Comparison of ENCODE assay signal across 10 mouse cellular contexts in genomic region chr9:64612984-64613649, GRCm38 (mm10).
A peak's percentile ranks its signal among the peaks of the same experiment; 100 is the strongest.
DNase-seq lines count a peak whose midpoint lies in the region; ATAC-seq and TF ChIP-seq lines count a peak whose summit lies in the region.
"Had no signal": no experiment of that assay in that cellular context is flagged by ENCODE, and none has a peak within 500 bp of the region (broad histone marks: within the 10 kb centered on the region; RNA-seq: fewer than 3 reads in every experiment).

No protein-coding gene starts in this region.

- no peak overlapping the region for H3K4me3 ChIP-seq in gastrocnemius, adult 2 months
- H3K4me3 ChIP-seq in midbrain, embryonic 16.5 days (ENCODE audit: low read depth, low read length) = no peak overlapping the region
- H3K4me3 ChIP-seq: heart, embryonic 15.5 days; liver, embryonic 15.5 days had no signal

- no peaks in the 10 kb centered on the region for H3K36me3 ChIP-seq in midbrain, embryonic 16.5 days (ENCODE audit: control insufficient read depth, insufficient read depth, low read length)
- H3K36me3 ChIP-seq: heart, embryonic 15.5 days; liver, embryonic 15.5 days had no signal

- no peak overlapping the region for H3K9ac ChIP-seq in midbrain, embryonic 16.5 days (ENCODE audit: low read depth, low read length)
- H3K9ac ChIP-seq: heart, embryonic 15.5 days; liver, embryonic 15.5 days had no signal

- 0 out of 2 replicates have a peak, but pooled peaks have one; percentile 8 for ATAC-seq in midbrain, embryonic 16.5 days

- H3K27ac ChIP-seq in gastrocnemius, adult 2 months = no peak overlapping the region
- H3K27ac ChIP-seq in midbrain, embryonic 16.5 days (ENCODE audit: low read length) = peak overlapping the region; percentile 82
- H3K27ac ChIP-seq: heart, embryonic 15.5 days; liver, embryonic 15.5 days had no signal

- H3K9me3 ChIP-seq in midbrain, embryonic 16.5 days (replicated peaks; ENCODE audit: control insufficient read depth, low read length, poor library complexity, severe bottlenecking) = no peaks in the 10 kb centered on the region
- H3K9me3 ChIP-seq: heart, embryonic 15.5 days; liver, embryonic 15.5 days had no signal

- no peaks in the 10 kb centered on the region for H3K27me3 ChIP-seq in midbrain, embryonic 16.5 days (ENCODE audit: control insufficient read depth, insufficient read depth, low read depth, low read length)

- WGBS in midbrain, embryonic 16.5 days = 39% methylated on average over 7 of the region's 7 CpGs

- H3K4me2 ChIP-seq in midbrain, embryonic 16.5 days (ENCODE audit: low read length) = peak overlapping the region; percentile 33; the same call in 1 of the 2 replicates
- H3K4me2 ChIP-seq: heart, embryonic 15.5 days; liver, embryonic 15.5 days had no signal

- TF ChIP-seq CTCF in gastrocnemius, adult 2 months (IDR thresholded peaks at IDR 0.05) = peak; percentile 46

- no peak for DNase-seq in gastrocnemius, adult 2 months
- no peak for DNase-seq in gastrocnemius, postnatal 4 days (ENCODE audit: low spot score in 2 of 2)
- DNase-seq in lung, postnatal 36 days = peak; percentile 26
- no peak for DNase-seq in lung, postnatal 4 days
- DNase-seq in WW6 (ENCODE audit: low read depth, low spot score) = peak; percentile 18
- no peak for DNase-seq in ovary, adult 18-20 months (ENCODE audit: low spot score)
- no peak for DNase-seq in gastrocnemius, postnatal 25 days

- intact Hi-C loops in gastrocnemius, adult 2 months (cut with DNase I) = no loop called here

- H3K4me1 ChIP-seq in midbrain, embryonic 16.5 days (ENCODE audit: control insufficient read depth, insufficient read depth, low read length) = peaks cover 28% of the 10 kb centered on the region
- H3K4me1 ChIP-seq: heart, embryonic 15.5 days; liver, embryonic 15.5 days had no signal

Comparison
In these comparisons a context has a peak if more than half of its experiments do, and no peak if none do; other contexts are left out.
1. DNase-seq: peak in lung, postnatal 36 days (single experiment) and WW6 (single experiment); none in gastrocnemius, adult 2 months (single experiment), gastrocnemius, postnatal 4 days (0 of 2), lung, postnatal 4 days (0 of 2), ovary, adult 18-20 months (single experiment) and gastrocnemius, postnatal 25 days (single experiment).